Mouse (Mus musculus) limb, embryonic 15.5 days (tissue): Measurements from ENCODE around the gene Ctdnep1. TPM values are rescaled to one million over a fixed set of nuclear protein-coding genes. Genes with fewer than 3 reads are reported as not detected.

Experiments
- ATAC-seq: fragments of 200-750 bp; cut with Nextera tagmentation; 2 replicates; pipeline ENCODE4 v1.8.0; 2017; ENCODE audit warnings: low read depth, moderate TSS enrichment; ENCODE audit not compliant: insufficient number of reproducible peaks, low FRiP score, low TSS enrichment
- H3K27ac ChIP-seq: fragments of 300-500 bp; sonication (generic); 2 replicates; pipeline ENCODE4 v1.5.1; 2015; ENCODE audit warnings: moderate library complexity, mild to moderate bottlenecking, inconsistent platforms
- H3K27me3 ChIP-seq: fragments of 300-500 bp; sonication (generic); 2 replicates; pipeline ENCODE4 v1.6.1; 2015; ENCODE audit warnings: inconsistent platforms
- H3K36me3 ChIP-seq: fragments of 300-500 bp; sonication (generic); 2 replicates; pipeline ENCODE4 v1.6.1; 2015; ENCODE audit warnings: inconsistent platforms
- H3K4me1 ChIP-seq: fragments of 300-500 bp; sonication (generic); 2 replicates; pipeline ENCODE4 v1.6.1; 2015; ENCODE audit warnings: inconsistent platforms
- H3K4me2 ChIP-seq: fragments of 300-500 bp; sonication (generic); 2 replicates; pipeline ENCODE4 v1.6.1; 2015; ENCODE audit warnings: mild to moderate bottlenecking, inconsistent platforms
- H3K4me3 ChIP-seq: fragments of 300-500 bp; sonication (generic); 2 replicates; pipeline ENCODE4 v1.5.1; 2015; ENCODE audit warnings: mild to moderate bottlenecking, inconsistent platforms
- H3K9ac ChIP-seq: fragments of 300-500 bp; sonication (generic); 2 replicates; pipeline ENCODE4 v1.6.1; 2015; ENCODE audit warnings: inconsistent platforms
- H3K9me3 ChIP-seq: fragments of 300-500 bp; sonication (generic); 2 replicates; pipeline ENCODE4 v1.6.1; 2016; ENCODE audit warnings: inconsistent platforms
- WGBS: fragments of 180-500 bp; shearing (Covaris S2); methylation state at CpG from one replicate; pipeline ENCODE4 v1.1.7; 2015; 5-methylcytosine and 5-hydroxymethylcytosine counted together
- polyA plus RNA-seq: library from polyadenylated mRNA; unstranded; fragments of >200 nt; fragmentation: Nextera tagmentation; extraction: Ambion mirVana; gene quantifications from 2 replicates; pipeline ENCODE4 v1.2.1, GENCODE M21; 2015

Ctdnep1 gene
- polyA plus RNA-seq, 1 experiment from 2014 or later: 32.0 TPM

DNA sequence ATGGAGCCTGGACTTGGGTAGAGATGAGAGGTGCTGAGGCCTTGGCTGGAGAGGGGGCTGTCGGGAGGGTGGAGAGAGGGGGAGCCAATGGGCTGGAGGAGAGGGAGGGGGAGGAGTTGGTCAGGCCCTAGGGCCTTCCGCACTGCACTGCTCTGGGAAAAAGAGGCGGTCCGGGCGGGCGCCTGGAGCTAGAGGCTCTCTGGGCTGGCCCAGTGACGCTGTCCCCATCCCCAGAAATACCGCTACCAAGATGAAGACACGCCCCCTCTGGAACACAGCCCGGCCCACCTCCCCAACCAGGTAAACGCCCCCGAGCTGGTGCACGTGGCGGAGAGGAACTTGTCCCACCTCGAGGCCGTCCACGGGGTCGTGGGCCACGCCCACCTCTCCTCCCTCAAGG, 45.7 kb downstream of the Ctdnep1 start:
- H3K27me3 ChIP-seq: no peaks in the 10 kb centered on the region
- H3K36me3 ChIP-seq: peaks cover 12% of the 10 kb centered on the region
- no peaks in the 10 kb centered on the region for H3K9me3 ChIP-seq
- peak overlapping the region; percentile 28 for H3K4me3 ChIP-seq
- ATAC-seq: peak; percentile 50
- H3K4me1 ChIP-seq: peaks cover 77% of the 10 kb centered on the region
- H3K4me2 ChIP-seq: peak overlapping the region; percentile 50
- WGBS: 10% methylated on average over 17 of the region's 19 CpGs
- H3K27ac ChIP-seq: peak overlapping the region; percentile 85
- 0 out of 2 replicates have a peak overlapping the region, but pooled peaks have one; percentile 8 for H3K9ac ChIP-seq

DNA sequence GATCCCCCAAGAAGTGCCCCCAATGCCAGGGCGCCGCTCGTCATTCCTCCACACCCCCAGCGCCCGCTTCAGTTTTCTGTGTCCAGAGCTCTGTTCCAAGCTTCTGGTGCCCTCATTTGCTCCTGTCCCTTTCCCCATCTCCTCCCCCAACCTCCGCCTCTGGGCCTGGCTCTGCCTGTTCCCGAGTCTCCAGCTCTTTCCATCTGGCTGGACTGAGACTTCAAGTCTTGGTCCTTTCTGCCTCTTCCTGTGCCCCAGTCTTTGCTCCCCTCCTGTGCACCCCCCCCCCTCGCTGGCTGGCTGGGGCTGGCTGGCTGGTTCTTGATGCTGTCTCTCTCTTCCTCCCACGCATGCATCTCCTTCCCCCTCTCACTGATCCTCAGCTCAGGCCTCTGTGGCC, 46.4 kb downstream of the Ctdnep1 start:
- Histone ChIP-seq H3K9me3 (no peaks in the 10 kb centered on the region), H3K27ac (peak overlapping the region; percentile 85), H3K4me2 (peak overlapping the region; percentile 50), H3K27me3 (no peaks in the 10 kb centered on the region), H3K36me3 (peaks cover 19% of the 10 kb centered on the region), H3K9ac (no peak overlapping the region), H3K4me1 (peaks cover 73% of the 10 kb centered on the region), H3K4me3 (peak overlapping the region; percentile 28)
- 27% methylated on average over 9 of the region's 9 CpGs for WGBS
- ATAC-seq: no peak

DNA sequence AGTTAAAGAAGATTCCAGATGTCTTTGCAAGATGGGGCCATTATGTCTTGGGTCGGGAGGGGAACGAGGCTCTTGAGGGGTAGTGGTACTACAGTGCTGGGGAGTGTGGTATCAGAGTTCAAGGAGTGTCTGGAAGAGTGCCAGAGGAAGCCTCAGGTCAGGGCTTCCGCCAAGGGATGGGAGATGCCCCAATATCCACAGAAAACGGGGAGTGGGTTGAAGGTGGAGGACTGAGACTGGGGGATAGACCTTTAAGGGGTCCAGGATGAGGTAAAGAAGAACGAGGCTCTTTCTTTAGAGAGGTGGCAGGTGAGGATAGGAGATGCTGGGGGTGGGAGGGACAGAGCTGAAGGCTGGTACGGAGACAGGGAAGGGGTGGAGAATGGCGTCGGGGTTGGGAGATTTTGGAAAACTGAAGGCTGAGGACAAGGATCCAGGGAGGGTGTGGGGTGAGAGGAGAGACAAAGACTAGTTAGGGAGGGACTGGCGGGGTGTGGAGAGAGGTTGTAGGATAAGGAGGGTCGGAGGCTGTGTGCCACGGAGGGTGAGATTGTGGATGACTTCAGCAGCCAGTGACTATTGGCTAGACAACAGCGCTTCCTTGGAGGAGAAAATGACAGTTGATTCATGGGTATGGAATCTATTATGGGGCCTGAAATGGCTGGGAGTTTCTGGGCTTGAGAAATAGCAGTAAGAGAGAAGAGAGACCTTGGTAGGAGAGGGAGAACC, 47.6 kb downstream of the Ctdnep1 start:
- H3K4me2 ChIP-seq: peak overlapping the region; percentile 50
- WGBS: 23% methylated on average over 12 of the region's 12 CpGs
- H3K4me3 ChIP-seq: peak overlapping the region; percentile 28
- no peak for ATAC-seq
- H3K9ac ChIP-seq: no peak overlapping the region
- peaks cover 30% of the 10 kb centered on the region for H3K36me3 ChIP-seq
- H3K4me1 ChIP-seq: peaks cover 66% of the 10 kb centered on the region
- H3K27ac ChIP-seq: peak overlapping the region; percentile 85
- H3K27me3 ChIP-seq: no peaks in the 10 kb centered on the region
- H3K9me3 ChIP-seq: no peaks in the 10 kb centered on the region

DNA sequence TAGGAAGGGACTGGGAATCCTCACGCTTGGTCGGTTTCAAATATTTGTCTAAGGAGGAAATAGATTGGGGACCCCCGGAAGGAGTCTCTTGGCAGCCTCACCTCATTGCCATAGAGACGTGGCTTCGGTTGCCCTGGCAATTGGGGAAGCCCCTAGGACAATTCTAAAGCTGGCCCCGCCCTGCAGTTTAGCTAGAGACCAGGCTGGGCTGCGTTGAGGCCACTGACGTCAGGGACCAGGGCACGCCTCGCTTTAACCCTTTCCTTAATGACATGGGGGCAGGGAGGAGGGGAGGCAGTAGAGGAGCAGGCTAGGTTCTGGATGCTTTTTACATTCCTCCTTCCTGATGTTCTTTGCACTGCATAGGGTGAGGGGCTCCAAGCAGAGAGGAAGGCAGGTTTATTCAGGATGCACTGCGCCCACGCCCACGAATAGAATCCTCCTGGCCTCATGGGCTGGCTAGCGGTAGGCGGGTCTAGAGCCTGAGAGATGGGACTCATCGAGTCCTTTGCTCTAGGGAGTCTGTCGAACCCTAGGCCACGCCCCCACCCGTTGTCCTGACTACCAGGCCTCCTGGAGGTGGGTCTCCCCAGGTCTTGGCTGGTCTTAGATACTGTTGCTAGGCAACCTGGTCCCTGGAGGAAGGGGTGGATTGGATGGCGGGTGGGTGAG, 48.3 kb downstream of the Ctdnep1 start:
- Histone ChIP-seq H3K27ac (peak overlapping the region; percentile 85), H3K4me2 (peak overlapping the region; percentile 50), H3K9me3 (no peaks in the 10 kb centered on the region), H3K4me1 (peaks cover 59% of the 10 kb centered on the region), H3K4me3 (peak overlapping the region; percentile 28), H3K27me3 (no peaks in the 10 kb centered on the region), H3K9ac (0 out of 2 replicates have a peak overlapping the region, but pooled peaks have one; percentile 7), H3K36me3 (peaks cover 34% of the 10 kb centered on the region)
- 1% methylated on average over 20 of the region's 20 CpGs for WGBS
- ATAC-seq: peak; percentile 76

DNA sequence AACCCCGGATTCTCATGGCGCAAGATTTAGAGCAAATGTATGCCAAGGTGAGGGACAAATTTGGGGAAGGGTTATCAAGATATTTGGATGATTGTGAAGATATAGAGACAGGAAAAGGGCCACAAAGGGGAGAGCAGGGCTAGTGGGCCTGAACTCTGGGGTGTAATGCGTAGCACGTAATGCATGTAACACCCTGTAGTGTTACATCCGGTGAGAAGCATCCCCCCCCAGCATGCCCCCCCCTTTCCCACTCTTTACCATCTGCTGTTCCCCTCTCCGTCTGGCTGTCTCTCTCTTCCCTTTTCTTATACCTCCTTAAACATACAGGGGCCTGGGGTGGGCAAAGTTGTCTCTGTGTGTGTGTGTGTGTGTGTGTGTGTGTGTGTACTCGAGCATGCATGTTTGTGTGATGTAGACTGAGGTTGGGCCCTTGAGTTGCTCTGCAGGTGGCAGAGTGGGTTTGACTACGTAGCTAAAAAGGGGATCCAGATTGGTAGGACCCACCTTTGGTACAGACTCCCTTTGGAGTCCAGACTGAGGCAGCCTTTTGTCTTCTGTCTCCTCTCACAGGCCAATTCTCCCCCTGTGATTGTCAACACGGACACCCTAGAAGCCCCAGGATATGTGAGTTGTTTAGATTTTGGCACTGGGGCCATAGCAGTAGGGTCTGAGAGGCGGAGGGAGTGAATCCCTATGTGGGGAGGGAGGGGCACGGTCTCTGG, 49.0 kb downstream of the Ctdnep1 start:
- peaks cover 52% of the 10 kb centered on the region for H3K4me1 ChIP-seq
- H3K9ac ChIP-seq: 0 out of 2 replicates have a peak overlapping the region, but pooled peaks have one; percentile 7
- H3K4me3 ChIP-seq: peak overlapping the region; percentile 28
- H3K27ac ChIP-seq: peak overlapping the region; percentile 85; the same call in 1 of the 2 replicates
- H3K9me3 ChIP-seq: no peaks in the 10 kb centered on the region
- peaks cover 37% of the 10 kb centered on the region for H3K36me3 ChIP-seq
- no peak for ATAC-seq
- no peaks in the 10 kb centered on the region for H3K27me3 ChIP-seq
- peak overlapping the region; percentile 50 for H3K4me2 ChIP-seq
- WGBS: 45% methylated on average over 11 of the region's 11 CpGs

DNA sequence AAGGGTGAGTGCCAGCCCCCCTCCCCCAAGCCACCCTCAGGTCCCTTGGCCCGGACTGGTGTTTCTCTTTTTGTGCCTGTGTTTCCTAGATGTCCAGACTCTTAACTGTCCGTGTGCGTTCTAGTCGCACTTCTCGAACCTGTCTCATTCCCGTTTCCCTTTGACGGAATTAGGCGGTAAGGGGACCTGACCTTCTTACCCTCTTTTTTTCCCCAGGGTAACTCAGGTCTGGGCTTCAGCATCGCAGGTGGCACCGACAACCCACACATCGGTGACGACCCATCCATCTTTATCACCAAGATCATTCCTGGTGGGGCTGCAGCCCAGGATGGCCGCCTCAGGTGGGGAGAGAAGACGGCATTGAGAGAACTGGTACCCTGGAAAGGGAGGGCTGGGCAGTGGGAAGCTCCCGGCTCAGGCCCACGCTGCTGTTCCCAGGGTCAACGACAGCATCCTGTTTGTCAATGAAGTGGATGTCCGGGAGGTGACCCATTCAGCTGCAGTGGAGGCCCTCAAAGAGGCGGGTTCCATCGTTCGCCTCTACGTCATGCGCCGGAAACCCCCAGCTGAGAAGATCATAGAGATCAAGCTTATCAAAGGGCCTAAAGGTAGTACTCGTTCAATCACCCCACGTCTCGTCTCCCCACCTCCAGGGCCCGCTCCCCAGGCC, 49.8 kb downstream of the Ctdnep1 start:
- Histone ChIP-seq H3K9me3 (no peaks in the 10 kb centered on the region), H3K4me1 (peaks cover 46% of the 10 kb centered on the region), H3K4me3 (no peak overlapping the region), H3K9ac (no peak overlapping the region), H3K36me3 (peaks cover 37% of the 10 kb centered on the region), H3K27me3 (no peaks in the 10 kb centered on the region), H3K4me2 (no peak overlapping the region), H3K27ac (no peak overlapping the region)
- WGBS: 94% methylated on average over 28 of the region's 28 CpGs
- ATAC-seq: no peak

DNA sequence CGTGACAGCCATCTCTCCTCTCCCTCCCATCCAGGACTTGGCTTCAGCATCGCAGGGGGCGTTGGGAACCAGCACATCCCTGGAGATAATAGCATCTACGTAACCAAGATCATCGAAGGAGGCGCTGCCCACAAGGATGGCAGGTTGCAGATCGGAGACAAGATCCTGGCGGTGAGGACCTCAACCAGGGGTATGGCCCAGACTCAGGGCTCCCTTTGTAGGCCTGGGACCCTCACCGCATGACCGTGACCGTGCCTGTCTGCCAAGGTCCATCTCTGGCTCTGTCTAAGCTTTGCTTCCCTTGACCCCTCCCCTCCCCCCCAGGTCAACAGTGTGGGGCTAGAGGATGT, 50.3 kb downstream of the Ctdnep1 start:
- no peaks in the 10 kb centered on the region for H3K27me3 ChIP-seq
- H3K27ac ChIP-seq: no peak overlapping the region
- no peak overlapping the region for H3K4me2 ChIP-seq
- no peaks in the 10 kb centered on the region for H3K9me3 ChIP-seq
- H3K36me3 ChIP-seq: peaks cover 40% of the 10 kb centered on the region
- H3K9ac ChIP-seq: no peak overlapping the region
- no peak overlapping the region for H3K4me3 ChIP-seq
- WGBS: 97% methylated on average over 11 of the region's 11 CpGs
- ATAC-seq: no peak
- peaks cover 41% of the 10 kb centered on the region for H3K4me1 ChIP-seq

DNA sequence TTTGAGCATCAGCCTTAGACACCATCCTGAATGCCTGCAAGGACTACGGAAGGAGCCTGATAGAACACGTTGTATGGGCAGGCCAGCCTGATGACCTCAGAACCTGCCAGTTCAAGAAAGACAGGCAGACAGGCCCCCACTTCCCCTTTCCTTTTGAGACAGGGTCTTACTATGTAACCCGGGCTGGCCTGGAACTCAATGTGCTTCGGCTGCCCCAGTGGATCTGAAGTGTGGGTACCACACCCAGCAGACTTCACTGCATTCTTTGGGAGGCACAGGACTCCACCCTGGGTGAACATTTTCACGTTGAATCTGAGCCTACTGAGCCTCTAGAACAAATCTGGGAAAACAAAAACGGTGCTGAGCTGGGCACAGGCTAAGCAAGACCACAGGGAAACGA, 57.2 kb downstream of the Ctdnep1 start:
- WGBS: 64% methylated on average over 7 of the region's 7 CpGs
- Histone ChIP-seq H3K9me3 (no peaks in the 10 kb centered on the region), H3K27ac (no peak overlapping the region), H3K36me3 (peaks cover 62% of the 10 kb centered on the region), H3K4me1 (no peaks in the 10 kb centered on the region), H3K9ac (no peak overlapping the region), H3K4me3 (no peak overlapping the region), H3K4me2 (no peak overlapping the region), H3K27me3 (no peaks in the 10 kb centered on the region)
- ATAC-seq: no peak

DNA sequence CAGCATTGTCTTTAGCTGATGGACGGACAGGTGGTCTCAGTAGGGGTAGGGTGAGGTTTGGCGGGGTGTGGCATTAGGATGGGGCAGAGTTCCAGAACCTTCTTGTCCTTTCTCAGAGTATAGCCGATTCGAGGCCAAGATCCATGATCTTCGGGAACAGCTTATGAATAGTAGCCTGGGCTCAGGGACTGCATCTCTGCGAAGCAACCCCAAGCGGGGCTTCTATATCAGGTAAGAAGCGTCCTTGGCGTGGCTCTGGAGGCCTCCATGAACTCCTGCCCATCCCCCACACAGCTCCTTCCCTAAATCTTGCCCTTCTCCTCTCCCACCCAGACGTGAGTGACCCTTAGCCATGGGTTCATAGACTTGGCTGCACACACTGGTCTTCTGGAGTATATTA, 58.7 kb downstream of the Ctdnep1 start:
- Histone ChIP-seq H3K4me3 (no peak overlapping the region), H3K36me3 (peaks cover 65% of the 10 kb centered on the region), H3K27me3 (no peaks in the 10 kb centered on the region), H3K4me2 (no peak overlapping the region), H3K9me3 (no peaks in the 10 kb centered on the region), H3K4me1 (no peaks in the 10 kb centered on the region), H3K27ac (no peak overlapping the region), H3K9ac (no peak overlapping the region)
- WGBS: 91% methylated on average over 10 of the region's 10 CpGs
- ATAC-seq: no peak

DNA sequence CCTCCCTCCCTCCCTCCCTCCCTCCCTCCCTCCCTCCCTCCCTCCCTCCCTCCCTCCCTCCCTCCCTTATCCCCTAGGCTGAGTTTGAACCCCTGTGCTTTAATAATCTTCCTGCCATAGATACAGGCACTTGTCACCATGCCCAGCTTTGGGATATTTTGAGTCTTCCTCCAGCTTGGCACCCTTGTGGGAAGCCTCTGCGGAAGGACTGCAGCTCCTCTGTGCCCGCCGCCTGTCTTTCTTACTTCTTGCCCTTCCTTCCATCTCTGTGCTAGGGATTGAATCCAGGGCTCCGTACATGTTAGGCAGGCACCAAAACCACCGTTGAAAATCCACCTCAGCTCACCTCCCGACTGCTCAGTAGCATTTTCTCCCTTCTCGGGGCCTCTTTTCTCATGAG, 59.2 kb downstream of the Ctdnep1 start:
- Histone ChIP-seq H3K9ac (no peak overlapping the region), H3K4me1 (no peaks in the 10 kb centered on the region), H3K4me3 (no peak overlapping the region), H3K4me2 (no peak overlapping the region), H3K9me3 (no peaks in the 10 kb centered on the region), H3K27me3 (no peaks in the 10 kb centered on the region), H3K27ac (no peak overlapping the region), H3K36me3 (peaks cover 70% of the 10 kb centered on the region)
- 89% methylated on average over 7 of the region's 7 CpGs for WGBS
- no peak for ATAC-seq
